Mouse (Mus musculus) C2C12 (cell line): ENCODE data around the gene Crybb3.

Experiments
- CEBPB ChIP-seq: IDR thresholded peaks from one replicate; pipeline ENCODE4 v1.6.1; 2011; ENCODE audit warnings: low read depth, mild to moderate bottlenecking, control low read depth, moderate library complexity
- CTCF ChIP-seq: IDR thresholded peaks from one replicate; pipeline ENCODE4 v1.5.1; 2011; ENCODE audit not compliant: control insufficient read depth, insufficient read depth, insufficient read length
- FOSL1 ChIP-seq: IDR thresholded peaks from one replicate; pipeline ENCODE4 v1.8.0; 2011; ENCODE audit warnings: mild to moderate bottlenecking, low read length; ENCODE audit not compliant: poor library complexity, insufficient read depth, severe bottlenecking
- MAX ChIP-seq: IDR thresholded peaks from one replicate; pipeline ENCODE4 v1.6.1; 2011; ENCODE audit warnings: mild to moderate bottlenecking, control low read depth
- MYOG ChIP-seq: IDR thresholded peaks from one replicate; pipeline ENCODE4 v1.6.1; 2011; ENCODE audit not compliant: control insufficient read depth, insufficient read length; ENCODE audit errors: extremely low read depth
- USF1 ChIP-seq: IDR thresholded peaks from one replicate; pipeline ENCODE4 v1.6.1; 2011; ENCODE audit warnings: low read depth, mild to moderate bottlenecking, control low read depth, moderate library complexity

DNA sequence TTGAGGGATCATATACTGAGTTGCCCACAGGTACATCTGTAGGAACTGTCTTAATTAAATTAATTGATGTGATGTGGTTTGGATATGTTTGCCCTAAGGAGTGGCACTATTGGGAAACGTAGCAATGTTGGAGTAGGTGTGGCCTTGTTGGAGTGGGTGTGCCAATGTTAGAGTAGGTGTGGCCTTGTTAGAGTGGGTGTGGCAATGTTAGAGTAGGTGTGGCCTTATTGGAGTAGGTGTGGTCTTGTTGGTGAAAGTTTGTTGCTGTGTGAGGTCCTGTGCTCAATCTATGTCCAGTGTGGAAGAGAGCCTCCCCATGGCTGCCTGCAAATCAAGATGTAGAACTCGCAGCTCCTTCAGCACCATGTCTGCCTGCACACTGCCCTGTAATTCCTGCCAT, 2.9 kb upstream of the Crybb3 start:
- TF ChIP-seq CTCF, result no peak
- no peak for TF ChIP-seq MYOG
- TF ChIP-seq CEBPB, result no peak
- no peak for TF ChIP-seq FOSL1
- no peak for TF ChIP-seq USF1
- TF ChIP-seq MAX, result no peak
